Mouse (Mus musculus) ovary, postnatal 36 days (tissue): ENCODE measurements around the gene Tfap4.
A peak's percentile ranks its signal among the peaks of the same experiment; 100 is the strongest.

Experiments used
- DNase-seq: peaks from one replicate; pipeline ENCODE4 v3.0.0; 2022; ENCODE audit warnings: low spot score, mixed read lengths

Tfap4 gene

GRCm38 (mm10) chr16:4520673-4521072 is 39.0 kb downstream of the Tfap4 start:
- no peak for DNase-seq

GRCm38 (mm10) chr16:4519825-4520224 is 39.8 kb downstream of the Tfap4 start:
- DNase-seq = no peak

GRCm38 (mm10) chr16:4519157-4519556 is 40.5 kb downstream of the Tfap4 start:
- no peak for DNase-seq

- DNase-seq = no peak
These were observed 41.7 kb downstream of the Tfap4 start for GRCm38 (mm10) chr16:4517906-4518305.

GRCm38 (mm10) chr16:4514383-4514782 is 45.3 kb downstream of the Tfap4 start:
- DNase-seq = no peak

GRCm38 (mm10) chr16:4512661-4513438 is 46.8 kb downstream of the Tfap4 start:
- DNase-seq = peak; percentile 69

- no peak for DNase-seq
These were observed 48.3 kb downstream of the Tfap4 start for GRCm38 (mm10) chr16:4511371-4511770.

- DNase-seq = no peak
These were observed 53.5 kb downstream of the Tfap4 start for GRCm38 (mm10) chr16:4506181-4506580.

GRCm38 (mm10) chr16:4503495-4503894 is 56.2 kb downstream of the Tfap4 start:
- no peak for DNase-seq

- DNase-seq = no peak
These were observed 57.1 kb downstream of the Tfap4 start for GRCm38 (mm10) chr16:4502568-4502967.

- no peak for DNase-seq
These were observed 58.0 kb downstream of the Tfap4 start for GRCm38 (mm10) chr16:4501703-4502102.

- no peak for DNase-seq
These were observed 58.9 kb downstream of the Tfap4 start for GRCm38 (mm10) chr16:4500598-4501385.

- peak; percentile 29 for DNase-seq
These were observed 61.7 kb downstream of the Tfap4 start for GRCm38 (mm10) chr16:4497762-4498607.

GRCm38 (mm10) chr16:4496470-4496869 is 63.2 kb downstream of the Tfap4 start:
- no peak for DNase-seq

- peak; percentile 22 for DNase-seq
These were observed 63.8 kb downstream of the Tfap4 start for GRCm38 (mm10) chr16:4495861-4496260.
